Mouse (Mus musculus) C2C12 (cell line): Measurements from ENCODE around the gene Gpr179. TPM values are rescaled to one million over a fixed set of nuclear protein-coding genes. Genes with fewer than 3 reads are reported as not detected.

ENCODE experiments used
- H3K27me3 ChIP-seq: one replicate; pipeline ENCODE4 v1.6.1; 2011; ENCODE audit not compliant: control insufficient read depth, insufficient read depth, insufficient read length
- H3K36me3 ChIP-seq: one replicate; pipeline ENCODE4 v1.6.1; 2011; ENCODE audit not compliant: control insufficient read depth, insufficient read depth
- H3K4me3 ChIP-seq: one replicate; pipeline ENCODE4 v1.5.1; 2011; ENCODE audit warnings: mild to moderate bottlenecking, control low read depth; ENCODE audit not compliant: poor library complexity, insufficient read depth, severe bottlenecking
- H3K79me2 ChIP-seq: one replicate; pipeline ENCODE4 v1.6.1; 2011; ENCODE audit not compliant: control insufficient read depth, insufficient read depth
- H3K79me3 ChIP-seq: one replicate; pipeline ENCODE4 v1.6.1; 2011; ENCODE audit warnings: low read depth, control low read depth
- H3ac ChIP-seq: one replicate; pipeline ENCODE3; 2011; ENCODE audit warnings: low read depth; ENCODE audit not compliant: control insufficient read depth, insufficient read length
- CEBPB ChIP-seq: IDR thresholded peaks from one replicate; pipeline ENCODE4 v1.6.1; 2011; ENCODE audit warnings: low read depth, mild to moderate bottlenecking, control low read depth, moderate library complexity
- CTCF ChIP-seq: IDR thresholded peaks from one replicate; pipeline ENCODE4 v1.5.1; 2011; ENCODE audit not compliant: control insufficient read depth, insufficient read depth, insufficient read length
- FOSL1 ChIP-seq: IDR thresholded peaks from one replicate; pipeline ENCODE4 v1.8.0; 2011; ENCODE audit warnings: mild to moderate bottlenecking, low read length; ENCODE audit not compliant: poor library complexity, insufficient read depth, severe bottlenecking
- MAX ChIP-seq: IDR thresholded peaks from one replicate; pipeline ENCODE4 v1.6.1; 2011; ENCODE audit warnings: mild to moderate bottlenecking, control low read depth
- MYOD1 ChIP-seq: IDR thresholded peaks from one replicate; pipeline ENCODE4 v1.6.1; 2011; ENCODE audit warnings: low read depth; ENCODE audit not compliant: control insufficient read depth, insufficient read length
- MYOG ChIP-seq: IDR thresholded peaks from one replicate; pipeline ENCODE4 v1.6.1; 2011; ENCODE audit not compliant: control insufficient read depth, insufficient read length; ENCODE audit errors: extremely low read depth
- USF1 ChIP-seq: IDR thresholded peaks from one replicate; pipeline ENCODE4 v1.6.1; 2011; ENCODE audit warnings: low read depth, mild to moderate bottlenecking, control low read depth, moderate library complexity
- polyA plus RNA-seq: library from polyadenylated mRNA; unstranded; fragments of >200 nt; fragmentation: generic; extraction: Trizol; gene quantifications from one replicate; pipeline ENCODE4 v1.2.1, GENCODE M21; 2012; ENCODE audit warnings: missing spikeins

Gpr179 gene
- polyA plus RNA-seq, 1 experiment: 0.05 TPM

GRCm38 (mm10) chr11:97299939-97300338, 51.9 kb downstream of the Gpr179 start:
- Histone ChIP-seq H3K79me3 (no peaks in the 10 kb centered on the region), H3K27me3 (no peaks in the 10 kb centered on the region)

DNA sequence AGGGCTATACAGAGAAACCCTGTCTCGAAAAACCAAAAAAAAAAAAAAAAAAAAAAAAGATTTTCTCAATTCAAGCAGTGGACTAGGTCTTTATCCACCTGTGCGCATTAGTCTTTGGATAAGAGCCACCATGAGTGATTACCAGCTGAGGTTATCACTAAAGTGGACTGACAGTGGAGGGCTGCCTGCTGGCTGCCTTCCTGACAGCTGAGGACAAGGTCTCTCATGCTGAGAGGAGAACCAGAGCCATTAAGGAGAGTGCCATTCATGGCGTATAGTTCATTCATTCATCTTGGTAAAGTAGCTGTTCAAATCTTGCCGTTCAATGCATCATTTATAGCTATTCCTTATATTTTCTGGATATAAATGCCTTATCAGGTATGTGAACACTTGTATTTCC, 55.3 kb downstream of the Gpr179 start:
- H3K79me3 ChIP-seq: no peaks in the 10 kb centered on the region
- no peak overlapping the region for H3K4me3 ChIP-seq
- H3K36me3 ChIP-seq: no peaks in the 10 kb centered on the region
- H3K79me2 ChIP-seq: no peaks in the 10 kb centered on the region
- H3ac ChIP-seq: no peak overlapping the region
- TF ChIP-seq MYOG (no peak), FOSL1 (no peak), CTCF (no peak), CEBPB (no peak), MYOD1 (no peak), MAX (no peak), USF1 (no peak)
- H3K27me3 ChIP-seq: no peaks in the 10 kb centered on the region

More at GRCm38 (mm10) chr11:97299939-97300338, 51.9 kb downstream of the Gpr179 start:
- no peak overlapping the region for H3K4me3 ChIP-seq
- no peak overlapping the region for H3ac ChIP-seq
- TF ChIP-seq CEBPB (no peak), MAX (no peak), FOSL1 (no peak), USF1 (no peak), CTCF (no peak), MYOD1 (no peak), MYOG (no peak)
- no peaks in the 10 kb centered on the region for H3K79me2 ChIP-seq
- no peaks in the 10 kb centered on the region for H3K36me3 ChIP-seq

GRCm38 (mm10) chr11:97292731-97293130, 59.1 kb downstream of the Gpr179 start:
- H3K36me3 ChIP-seq: no peaks in the 10 kb centered on the region
- no peaks in the 10 kb centered on the region for H3K27me3 ChIP-seq
- no peaks in the 10 kb centered on the region for H3K79me3 ChIP-seq
- no peak overlapping the region for H3ac ChIP-seq
- H3K79me2 ChIP-seq: no peaks in the 10 kb centered on the region
- TF ChIP-seq MAX: no peak
- no peak for TF ChIP-seq USF1
- TF ChIP-seq CTCF: no peak
- no peak for TF ChIP-seq MYOG
- TF ChIP-seq FOSL1: no peak
- no peak for TF ChIP-seq MYOD1
- TF ChIP-seq CEBPB: no peak
- no peak overlapping the region for H3K4me3 ChIP-seq

DNA sequence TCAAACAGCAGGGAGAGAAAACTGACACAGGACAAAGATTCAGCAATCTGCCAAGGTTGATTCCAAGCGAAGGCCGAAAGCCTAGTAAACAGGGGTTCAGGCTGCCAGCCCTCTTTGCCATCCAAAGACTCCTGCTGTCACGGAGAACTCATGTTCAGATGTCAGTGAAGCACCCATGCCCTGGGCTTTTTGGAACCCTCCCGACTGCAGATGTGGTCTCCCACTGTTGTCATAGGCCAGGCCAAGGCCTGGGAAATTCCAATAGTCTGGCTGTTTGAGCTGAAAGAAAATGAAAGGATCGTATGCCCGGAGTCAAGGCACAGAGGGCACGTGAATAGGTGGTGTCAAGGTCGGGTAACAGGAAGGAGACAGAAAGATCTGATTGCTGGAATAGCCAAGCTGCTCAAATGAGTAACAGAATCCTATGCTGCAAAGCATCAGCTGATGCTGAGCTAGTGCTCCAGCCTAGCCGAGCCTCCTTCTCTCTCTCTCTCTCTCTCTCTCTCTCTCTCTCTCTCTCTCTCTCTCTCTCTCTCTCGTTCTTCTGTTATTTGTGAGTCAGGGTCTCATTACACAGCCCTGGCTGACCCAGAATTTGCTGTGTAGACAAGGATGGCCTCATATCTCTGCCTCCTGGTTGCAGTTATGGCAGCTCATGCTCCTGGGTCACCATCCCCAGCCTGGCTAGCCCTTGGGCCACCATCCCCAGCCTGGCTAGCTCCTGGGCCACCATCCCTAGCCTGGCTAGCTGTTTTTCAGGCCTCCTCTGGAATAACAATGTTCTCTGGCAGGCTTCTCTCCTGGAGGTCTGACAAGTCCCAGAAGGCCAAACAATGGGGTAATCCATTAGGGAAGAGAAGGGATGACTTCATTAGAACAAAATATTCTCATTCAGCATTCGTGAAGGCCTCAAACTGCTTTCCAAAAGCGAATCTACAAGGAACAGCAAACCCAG, 62.3 kb downstream of the Gpr179 start:
- no peaks in the 10 kb centered on the region for H3K36me3 ChIP-seq
- H3K27me3 ChIP-seq: no peaks in the 10 kb centered on the region
- H3K79me2 ChIP-seq: no peaks in the 10 kb centered on the region
- H3K4me3 ChIP-seq: no peak overlapping the region
- no peaks in the 10 kb centered on the region for H3K79me3 ChIP-seq
- TF ChIP-seq MYOG: no peak
- no peak for TF ChIP-seq CEBPB
- no peak for TF ChIP-seq MAX
- no peak for TF ChIP-seq FOSL1
- no peak for TF ChIP-seq USF1
- TF ChIP-seq CTCF: no peak
- TF ChIP-seq MYOD1: no peak
- H3ac ChIP-seq: no peak overlapping the region

DNA sequence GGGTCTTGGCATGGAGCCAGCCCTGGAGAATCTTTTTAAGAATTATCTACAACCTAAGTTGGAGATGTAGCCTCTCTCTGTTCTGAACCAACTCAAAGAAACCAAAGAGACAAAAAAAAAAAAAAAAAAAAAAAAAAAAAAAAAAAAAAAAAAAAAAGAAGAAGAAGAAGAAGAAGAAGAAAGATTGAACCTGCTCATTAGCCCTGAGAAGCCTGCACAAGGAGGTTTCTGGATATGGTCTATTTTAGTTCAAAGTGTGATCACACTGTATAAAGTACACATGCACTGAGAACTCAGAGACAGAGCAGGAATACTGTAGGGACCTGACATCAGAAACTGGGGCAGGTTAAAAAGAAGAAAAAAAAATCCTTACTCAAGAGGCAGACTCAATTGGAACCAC, 64.2 kb downstream of the Gpr179 start:
- H3K36me3 ChIP-seq: no peaks in the 10 kb centered on the region
- H3K79me2 ChIP-seq: no peaks in the 10 kb centered on the region
- no peak overlapping the region for H3K4me3 ChIP-seq
- TF ChIP-seq MAX (no peak), CEBPB (no peak), FOSL1 (no peak), MYOG (no peak)
- H3K27me3 ChIP-seq: no peaks in the 10 kb centered on the region
- H3K79me3 ChIP-seq: no peaks in the 10 kb centered on the region
- no peak overlapping the region for H3ac ChIP-seq

DNA sequence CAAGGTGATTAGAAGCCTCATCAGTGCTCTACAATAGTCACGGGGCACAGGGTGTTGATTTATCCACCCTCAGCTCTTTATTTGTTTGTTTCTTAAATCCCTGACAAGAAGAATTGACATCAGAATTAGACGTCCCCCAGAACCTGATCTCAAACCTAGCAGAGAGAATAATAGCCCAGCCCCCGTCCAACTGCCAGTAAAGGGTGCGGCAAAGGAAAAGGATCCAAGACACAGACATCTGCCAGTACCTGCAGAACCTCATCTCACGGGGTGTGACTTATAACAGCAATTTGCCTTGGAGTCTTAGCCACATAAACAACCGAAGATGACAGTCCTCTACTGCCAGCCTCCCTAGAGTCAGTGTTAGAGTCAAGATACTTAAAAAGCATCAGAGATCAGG, 64.9 kb downstream of the Gpr179 start:
- TF ChIP-seq MYOG (no peak), USF1 (no peak), MAX (no peak), CEBPB (no peak), CTCF (no peak), MYOD1 (no peak), FOSL1 (no peak)
- Histone ChIP-seq H3K27me3 (no peaks in the 10 kb centered on the region), H3K79me3 (no peaks in the 10 kb centered on the region), H3K36me3 (no peaks in the 10 kb centered on the region), H3ac (no peak overlapping the region), H3K79me2 (no peaks in the 10 kb centered on the region), H3K4me3 (no peak overlapping the region)
